Mouse (Mus musculus) common myeloid progenitor, adult 5-6 weeks (primary cell): ENCODE data around the gene Fam171a2. TPM values are rescaled to one million over a fixed set of nuclear protein-coding genes. Genes with fewer than 3 reads are reported as not detected.
"Not testable (repeated sequence)": the region's sequence is repeated elsewhere in the genome, so short reads cannot be mapped to it uniquely, and the experiment has no call there.

Experiments used
- ATAC-seq: replicated peaks from 2 replicates; pipeline ENCODE4 v1.8.0; 2016; ENCODE audit warnings: low read depth, mild to moderate bottlenecking, moderate TSS enrichment, inconsistent platforms; ENCODE audit not compliant: poor library complexity, severe bottlenecking
- total RNA-seq: library from RNA; stranded (forward); fragments of 200-1000, 187-1606 nt; gene quantifications from 2 replicates; pipeline ENCODE4 v1.2.3, GENCODE M21; 2017

The Fam171a2 gene
- total RNA-seq, 1 experiment from 2014 or later, result 11.6 TPM

DNA sequence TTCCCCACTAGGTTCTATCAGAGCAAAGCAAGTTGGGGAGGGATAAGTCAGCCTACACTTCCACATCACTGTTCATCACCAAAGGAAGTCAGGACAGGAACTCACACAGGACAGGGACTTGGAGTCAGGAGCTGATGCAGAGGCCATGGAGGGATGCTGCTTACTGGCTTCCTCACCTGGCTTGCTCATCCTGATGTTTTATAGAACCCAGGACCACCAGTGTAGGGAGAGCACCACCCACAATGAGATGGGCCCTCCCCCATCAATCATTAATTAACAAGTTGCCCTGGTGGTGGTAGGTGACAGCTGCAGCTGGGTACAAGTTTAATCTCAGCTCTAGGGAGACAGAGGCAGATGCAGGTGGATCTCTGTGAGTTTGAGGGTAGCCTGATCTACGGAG is 30.3 kb downstream of the Fam171a2 start:
- no peak for ATAC-seq

DNA sequence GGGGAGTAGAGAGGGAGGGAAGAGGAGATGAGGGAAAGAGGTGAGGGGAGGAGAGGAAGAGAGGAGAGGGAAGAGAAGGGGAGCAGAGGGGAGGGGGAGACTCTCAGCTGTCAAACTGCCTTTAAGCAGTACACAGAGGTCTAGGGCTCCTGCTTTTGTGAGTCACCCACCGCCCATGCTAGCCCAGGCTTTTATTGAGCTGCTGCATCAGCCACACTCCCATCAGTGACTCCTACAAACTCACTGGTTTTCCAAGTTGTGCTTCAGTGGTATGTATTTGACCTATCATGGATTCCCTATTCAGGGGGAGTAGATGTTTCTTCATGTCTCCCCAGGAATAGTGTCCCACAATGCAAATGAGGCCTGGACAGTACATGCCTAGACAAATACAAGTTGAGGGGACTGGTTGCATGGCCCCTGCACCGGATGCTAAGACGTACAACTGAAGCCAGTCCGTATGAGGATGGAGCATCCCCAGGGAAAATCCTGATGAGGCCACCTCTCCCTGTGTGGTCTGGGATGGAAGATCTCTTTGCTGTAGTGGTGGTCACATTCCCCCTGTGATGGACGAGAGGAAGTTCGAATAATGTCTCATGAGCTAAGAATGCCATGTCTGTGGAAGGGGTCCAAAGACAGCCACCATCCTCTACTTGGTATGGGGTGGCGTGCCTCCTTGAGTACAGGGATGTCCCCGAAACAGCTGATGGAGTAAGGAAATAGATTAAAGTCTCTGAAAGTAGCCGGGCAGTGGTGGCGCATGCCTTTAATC is 32.3 kb downstream of the Fam171a2 start:
- ATAC-seq, result no peak

DNA sequence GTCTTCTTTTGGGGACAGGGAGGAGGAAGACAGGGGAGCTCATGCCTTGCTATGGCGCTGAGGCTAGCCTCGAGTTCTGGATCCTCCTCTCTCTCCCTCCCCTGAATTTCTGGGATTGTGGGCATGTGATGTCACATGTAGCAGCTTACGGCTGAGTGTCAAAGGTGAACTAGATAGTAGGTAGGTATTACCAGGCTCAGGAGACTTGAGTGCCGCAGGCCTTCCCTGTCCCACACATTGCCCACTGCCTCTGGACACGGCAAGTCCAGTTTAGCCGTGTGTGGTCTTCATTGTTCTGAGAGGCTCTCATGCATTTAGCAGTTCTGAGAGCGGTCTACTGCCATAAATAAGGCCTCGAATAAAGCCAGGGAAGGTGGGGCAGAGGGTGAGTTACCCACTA is 34.4 kb downstream of the Fam171a2 start:
- ATAC-seq, result no peak

DNA sequence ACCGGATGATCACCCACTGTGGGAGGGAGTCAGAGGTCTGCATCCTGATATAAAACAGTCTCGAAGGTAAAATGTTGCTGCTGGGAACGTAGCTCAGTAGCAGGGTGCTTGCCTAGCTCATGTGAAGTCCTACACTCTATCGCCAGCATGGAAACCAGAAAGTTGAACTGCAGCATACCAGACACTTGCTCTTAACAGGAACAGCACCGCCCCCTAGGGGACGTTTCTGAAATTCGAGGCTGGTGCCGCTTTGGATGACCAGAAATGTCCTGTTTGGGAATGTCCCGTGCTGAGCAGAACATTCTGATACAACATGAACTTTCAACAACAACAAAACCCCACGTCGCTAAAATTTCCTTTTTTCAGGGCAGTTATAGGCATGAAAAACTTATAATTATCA is 35.8 kb downstream of the Fam171a2 start:
- ATAC-seq, result peak; percentile 40

DNA sequence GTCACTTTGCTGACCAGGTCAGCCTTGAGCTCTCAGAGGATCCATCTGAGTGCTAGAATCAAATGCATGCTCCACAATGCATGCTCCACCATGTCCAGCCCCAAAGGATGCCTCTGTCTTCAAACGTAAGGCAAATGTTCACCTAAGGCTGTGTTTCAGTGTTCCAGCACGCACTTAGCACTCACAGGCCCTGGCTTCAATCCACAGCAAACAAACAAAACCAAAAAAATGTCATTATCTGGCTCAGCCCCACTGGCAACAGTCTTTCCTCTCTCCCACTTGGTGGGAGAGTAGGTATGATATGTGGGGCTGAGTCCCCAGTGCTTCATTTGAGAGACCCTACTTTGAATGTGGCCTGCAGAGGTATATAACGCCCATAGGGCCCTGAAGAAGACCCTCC is 36.4 kb downstream of the Fam171a2 start:
- ATAC-seq, result no peak

DNA sequence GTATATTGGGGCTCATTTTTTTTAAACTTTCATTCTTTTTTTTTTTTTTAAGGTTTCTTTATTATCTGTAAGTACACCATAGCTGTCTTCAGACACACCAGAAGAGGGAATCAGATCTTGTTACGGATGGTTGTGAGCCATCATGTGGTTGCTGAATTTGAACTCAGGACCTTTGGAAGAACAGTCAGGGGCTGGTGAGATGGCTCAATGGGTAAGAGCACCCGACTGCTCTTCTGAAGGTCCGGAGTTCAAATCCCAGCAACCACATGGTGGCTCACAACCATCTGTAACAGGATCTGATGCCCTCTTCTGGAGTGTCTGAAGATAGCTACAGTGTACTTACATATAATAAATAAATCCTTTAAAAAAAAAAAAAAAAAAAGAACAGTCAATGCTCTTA is 37.1 kb downstream of the Fam171a2 start:
- not testable (repeated sequence) for ATAC-seq

DNA sequence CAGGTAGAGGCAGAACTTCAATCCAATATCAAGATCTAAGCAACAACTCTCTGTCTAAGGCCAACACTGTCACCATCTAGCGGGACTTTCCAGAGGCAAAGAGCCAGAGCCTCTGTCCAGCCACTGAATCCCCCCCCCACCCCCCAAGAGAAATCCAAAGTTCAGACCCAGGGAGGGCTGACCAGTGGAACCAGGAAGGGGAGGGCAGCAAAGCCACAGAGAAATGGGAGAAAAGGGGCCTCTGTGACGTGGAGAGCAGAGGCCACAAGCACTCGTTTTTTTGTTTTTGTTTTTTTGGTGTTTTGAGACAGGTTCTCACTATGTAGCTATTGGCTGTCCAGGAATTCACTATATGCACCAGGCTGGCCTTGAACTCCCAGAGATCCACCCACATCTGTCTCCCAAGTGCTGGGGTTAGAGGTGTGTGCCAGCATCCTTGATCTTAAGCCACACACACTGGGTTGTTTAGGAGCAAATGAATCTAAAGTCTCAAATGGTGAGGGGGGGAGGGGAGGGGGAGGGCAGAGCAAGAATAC is 37.6 kb downstream of the Fam171a2 start:
- no peak for ATAC-seq

DNA sequence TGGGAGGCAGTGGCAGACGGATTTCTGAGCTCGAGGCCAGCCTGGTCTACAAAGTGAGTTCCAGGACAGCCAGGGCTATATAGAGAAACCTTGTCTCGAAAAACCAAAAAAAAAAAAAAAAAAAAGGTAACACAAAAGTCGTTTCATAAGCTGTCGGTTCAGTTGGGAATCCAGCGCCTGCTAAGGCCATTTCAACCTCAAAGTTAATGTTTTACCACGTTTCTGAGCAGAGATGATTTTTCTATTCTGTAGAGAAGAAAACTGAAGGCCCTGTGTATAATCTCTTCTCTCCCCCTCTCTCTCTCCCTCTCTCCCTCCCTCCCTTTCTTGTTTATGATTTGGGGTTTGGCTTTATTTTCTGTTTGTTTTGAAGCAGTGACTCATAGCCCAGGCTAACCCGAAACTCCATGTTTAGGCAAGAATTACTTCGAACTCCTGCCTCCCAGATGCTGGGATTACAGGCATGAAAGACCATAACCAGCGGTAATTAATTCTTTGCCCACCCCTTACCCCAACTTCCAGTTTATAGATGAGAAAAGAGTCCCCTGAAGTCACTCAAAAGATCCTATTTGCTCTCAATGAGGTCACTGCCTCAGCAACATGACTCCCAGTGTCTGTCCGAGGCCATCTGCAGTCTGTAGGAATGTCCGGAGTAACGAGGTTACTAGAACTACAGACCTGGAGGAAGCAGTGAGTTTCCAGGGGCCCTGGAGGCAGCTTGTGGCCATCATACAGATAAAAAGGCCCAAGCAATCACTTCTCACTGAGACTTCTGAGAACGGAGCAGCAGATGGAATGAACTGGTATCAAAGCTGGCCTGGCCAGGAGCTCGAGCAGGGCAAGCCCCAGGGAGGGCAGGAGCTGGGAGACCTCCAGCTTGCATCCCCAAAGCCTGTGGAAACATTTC is 38.3 kb downstream of the Fam171a2 start:
- no peak for ATAC-seq

DNA sequence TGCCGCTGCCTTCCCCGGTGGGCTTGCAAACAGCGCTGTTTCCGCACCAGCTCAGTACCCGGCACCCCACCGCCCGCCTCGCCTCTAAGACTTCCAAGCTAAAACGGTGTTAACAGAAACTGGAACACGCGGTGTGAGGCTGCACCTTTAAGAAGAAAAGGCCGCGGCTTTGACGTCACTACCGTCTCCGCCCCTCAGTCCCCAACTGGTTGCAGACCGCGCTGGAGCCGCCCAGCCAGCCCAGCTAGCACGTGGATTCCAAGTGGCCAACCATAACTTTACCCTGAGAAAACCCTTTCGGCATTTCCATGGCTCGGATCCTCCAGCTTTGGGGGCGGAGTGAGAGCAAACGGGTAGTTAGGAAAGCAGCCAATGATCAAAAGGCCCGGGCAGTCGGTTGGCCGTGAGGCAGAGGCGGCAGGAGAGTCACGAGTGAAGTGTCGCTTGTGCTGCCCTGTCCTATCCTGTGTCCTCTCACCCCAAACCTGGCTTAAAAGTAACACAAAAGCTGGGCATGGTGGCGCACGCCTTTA is 39.1 kb downstream of the Fam171a2 start:
- peak; percentile 87 for ATAC-seq

DNA sequence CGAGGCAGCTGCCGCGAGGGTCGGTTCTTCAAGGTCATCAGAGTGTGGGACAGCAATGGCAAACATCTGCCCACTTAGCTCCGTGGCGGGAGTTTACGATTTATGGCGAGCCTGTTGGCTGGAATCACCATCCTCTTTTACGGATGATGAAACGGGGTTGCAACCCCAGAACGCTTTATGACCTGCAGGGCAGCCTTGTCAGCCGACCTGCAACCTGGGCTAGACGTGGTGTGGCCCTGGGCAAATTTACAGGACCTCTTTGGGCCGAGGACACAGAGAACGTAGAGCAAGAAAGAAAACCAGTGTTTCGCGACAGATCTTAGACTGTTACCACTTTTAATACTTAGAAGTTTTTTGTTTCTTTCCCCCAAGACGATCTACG is 39.7 kb downstream of the Fam171a2 start, which contains the start of gene Slc25a39:
Slc25a39 (minus strand) TSS at position 113 of the 382 bp plus-strand sequence.
- ATAC-seq, result 0 out of 2 replicates have a peak, but pooled peaks have one; percentile 3

DNA sequence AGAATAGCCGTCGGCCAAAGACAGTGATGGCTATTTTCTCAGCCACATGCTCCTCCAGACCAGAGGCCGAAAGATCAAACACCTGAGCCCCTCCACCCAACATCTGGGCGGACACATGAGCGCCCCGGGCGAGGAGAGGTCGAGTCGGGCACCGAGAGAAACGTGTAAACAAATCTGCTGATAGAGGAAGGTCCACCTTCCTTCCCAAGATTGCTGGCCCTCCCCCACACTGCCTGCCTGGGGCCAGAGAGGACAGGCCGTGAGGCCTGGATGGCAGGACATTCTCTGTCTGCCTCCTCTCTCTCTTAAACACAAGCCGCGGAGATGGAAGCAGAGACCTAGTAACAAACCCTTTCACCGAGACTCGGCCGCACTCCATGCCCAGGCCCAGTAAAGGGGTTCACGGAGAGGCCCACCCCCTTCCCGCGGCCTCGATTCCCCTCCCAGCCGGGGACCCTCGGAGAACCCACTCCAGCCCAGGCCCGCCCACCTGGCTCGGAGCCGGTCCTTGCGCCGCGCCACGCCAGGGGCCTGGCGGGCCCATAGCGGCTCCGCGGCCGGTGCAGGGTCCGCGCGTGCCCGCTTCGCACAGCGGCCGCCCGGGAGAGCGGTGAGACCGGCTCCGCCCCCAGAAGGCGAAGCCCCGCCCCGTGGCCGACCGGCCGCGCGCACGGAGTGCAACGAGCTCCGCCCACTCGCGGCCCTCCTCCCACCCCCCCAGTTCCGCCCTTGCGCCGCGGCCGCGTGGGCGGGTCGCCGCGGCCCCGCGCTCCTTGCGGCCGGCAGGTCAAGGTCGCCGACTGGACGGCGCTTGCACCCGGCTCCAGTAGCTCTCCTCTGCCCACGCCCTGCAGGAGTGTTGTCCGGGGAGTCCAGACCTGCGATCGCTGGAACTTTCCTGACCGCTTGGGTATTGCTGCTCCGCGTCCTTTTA is 40.3 kb downstream of the Fam171a2 start:
- peak; percentile 31 for ATAC-seq

DNA sequence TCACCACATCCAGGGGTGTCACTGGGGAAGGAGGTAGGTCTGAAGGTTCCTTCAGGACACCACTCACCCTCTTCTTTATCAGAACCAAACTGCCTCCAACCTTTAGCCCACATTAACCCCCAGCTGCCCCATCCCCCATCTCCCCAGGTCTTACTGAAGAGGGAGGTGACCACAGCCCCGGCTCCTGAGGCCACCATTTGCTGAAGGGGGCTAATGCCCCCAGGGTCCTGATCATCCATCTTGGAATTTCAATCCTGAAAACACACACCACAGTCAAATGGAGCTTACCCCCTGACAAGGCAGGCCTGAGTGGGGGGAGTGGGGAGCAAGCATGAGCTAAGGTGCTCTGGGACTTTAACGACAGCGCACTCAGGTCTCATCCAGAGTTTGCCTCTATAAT is 41.1 kb downstream of the Fam171a2 start:
- ATAC-seq, result no peak

DNA sequence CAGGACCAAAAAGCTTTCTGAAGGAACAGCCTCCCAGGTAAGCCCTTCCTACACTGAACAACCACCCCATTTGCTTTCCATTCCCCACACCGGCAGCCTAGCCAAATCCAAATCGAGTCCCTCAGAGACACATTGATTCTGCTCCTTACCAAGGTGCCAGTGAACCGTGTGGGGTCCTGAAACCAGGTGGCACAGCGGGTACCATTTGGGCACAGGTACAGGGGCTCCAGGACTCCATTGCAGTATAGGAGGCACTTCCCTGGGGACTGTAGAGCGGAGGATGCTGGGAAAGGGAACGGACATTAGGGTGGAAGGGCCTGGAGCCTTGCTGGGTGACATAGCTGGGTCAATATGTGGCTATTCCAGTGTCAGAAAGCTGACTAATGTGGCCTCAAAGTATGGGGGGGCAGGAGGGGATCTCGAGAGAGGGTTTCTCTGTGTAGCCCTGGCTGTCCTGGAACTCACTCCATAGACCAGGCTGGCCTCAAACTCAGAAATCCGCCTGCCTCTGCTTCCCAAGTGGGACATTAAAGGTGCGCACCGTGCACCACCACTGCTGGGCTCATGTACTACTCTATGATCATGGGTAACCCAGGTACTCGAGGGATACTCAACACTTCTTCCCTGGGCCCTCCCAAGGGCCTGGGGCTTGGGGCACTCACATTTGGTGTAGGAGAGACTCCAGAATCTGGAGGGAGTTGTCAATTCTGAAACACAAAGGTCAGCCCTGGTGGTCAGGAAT is 41.8 kb downstream of the Fam171a2 start:
- ATAC-seq, result no peak

DNA sequence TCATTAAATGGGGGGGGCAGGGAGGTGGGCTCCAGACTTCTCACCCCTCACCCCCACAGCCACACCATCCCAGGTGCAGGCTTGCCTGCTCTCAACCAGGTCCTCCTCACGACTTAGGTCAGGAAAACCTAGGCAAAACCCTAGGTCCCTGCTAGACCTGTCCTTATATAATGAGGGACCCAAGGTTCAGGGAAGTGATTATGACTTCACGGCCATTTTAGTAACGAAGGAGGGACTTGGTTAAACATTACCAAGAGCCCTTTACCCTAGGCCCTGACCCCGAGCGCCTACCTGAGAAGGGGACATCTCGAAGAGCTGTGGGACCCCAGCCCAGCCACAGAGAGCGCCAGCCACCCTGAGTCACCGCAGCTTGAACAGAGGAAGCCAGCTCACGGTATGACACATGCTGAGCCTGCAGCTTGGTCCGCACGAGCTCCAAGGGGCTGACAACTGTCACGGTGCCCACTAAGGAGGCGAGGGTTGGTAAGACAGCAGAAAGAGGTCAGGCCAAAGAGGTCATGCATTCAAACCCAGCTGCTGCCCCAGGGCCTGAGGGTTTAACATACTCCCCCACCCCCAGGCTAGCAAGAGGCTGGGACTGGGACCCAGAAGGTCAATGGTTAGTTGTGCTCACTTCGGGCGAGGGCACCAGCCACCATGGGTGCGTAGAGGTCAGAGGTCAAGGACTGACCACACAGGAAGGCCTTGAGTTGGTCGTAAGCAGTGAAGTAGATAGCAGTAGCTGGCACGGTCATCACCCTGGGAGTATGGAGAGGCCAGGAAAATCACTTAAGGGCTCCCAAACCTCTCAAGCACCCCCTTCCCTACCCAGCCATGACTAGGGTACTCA is 43.1 kb downstream of the Fam171a2 start:
- no peak for ATAC-seq

DNA sequence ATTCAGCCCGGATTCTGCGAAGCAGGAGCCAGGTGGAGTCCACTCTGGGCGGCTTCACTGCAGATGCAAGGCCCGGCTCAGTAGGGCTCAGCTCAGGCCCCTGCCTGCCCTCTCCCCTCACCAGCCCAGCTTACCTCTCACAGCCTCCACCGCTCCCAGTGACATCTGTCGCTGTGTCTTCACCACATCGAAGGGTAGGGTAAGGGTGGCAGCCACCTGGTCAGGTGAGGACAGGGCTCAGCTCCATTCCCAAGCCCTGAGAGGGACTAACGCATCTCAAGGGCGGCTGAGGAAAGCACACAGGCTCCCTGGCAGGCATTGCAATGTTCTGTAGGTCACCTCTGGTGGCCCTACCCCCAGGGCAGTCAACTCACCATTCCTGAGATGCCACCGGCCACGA is 43.8 kb downstream of the Fam171a2 start:
- no peak for ATAC-seq

DNA sequence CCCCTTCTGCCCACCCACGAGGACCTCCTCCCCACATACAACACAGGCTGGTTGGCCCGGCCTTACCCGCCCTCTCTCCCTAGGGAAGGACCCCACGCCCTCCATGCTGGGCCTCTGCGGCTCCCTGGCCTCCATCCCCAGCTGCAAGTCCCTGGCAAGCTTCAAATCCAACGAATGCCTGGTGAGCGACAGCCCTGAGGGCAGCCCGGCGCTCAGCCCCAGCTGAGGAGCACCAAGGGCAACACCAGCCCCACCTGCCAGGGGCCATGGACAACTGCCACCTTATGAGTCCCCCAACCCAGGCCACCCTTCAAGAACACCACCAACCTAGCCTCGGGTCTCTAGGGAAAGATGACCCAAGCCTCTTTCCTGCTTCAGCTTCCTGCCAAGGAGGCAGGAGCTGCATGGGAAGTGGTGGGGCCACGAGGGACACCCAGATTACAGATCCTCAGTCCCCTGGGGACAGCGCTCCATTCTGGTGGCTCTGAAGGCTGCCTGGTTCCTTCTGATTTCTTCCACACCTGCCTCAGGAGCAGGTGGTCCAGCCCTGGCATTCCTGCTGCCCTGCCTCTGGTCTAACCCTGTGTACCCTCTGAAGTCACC is 45.5 kb downstream of the Fam171a2 start:
- no peak for ATAC-seq

DNA sequence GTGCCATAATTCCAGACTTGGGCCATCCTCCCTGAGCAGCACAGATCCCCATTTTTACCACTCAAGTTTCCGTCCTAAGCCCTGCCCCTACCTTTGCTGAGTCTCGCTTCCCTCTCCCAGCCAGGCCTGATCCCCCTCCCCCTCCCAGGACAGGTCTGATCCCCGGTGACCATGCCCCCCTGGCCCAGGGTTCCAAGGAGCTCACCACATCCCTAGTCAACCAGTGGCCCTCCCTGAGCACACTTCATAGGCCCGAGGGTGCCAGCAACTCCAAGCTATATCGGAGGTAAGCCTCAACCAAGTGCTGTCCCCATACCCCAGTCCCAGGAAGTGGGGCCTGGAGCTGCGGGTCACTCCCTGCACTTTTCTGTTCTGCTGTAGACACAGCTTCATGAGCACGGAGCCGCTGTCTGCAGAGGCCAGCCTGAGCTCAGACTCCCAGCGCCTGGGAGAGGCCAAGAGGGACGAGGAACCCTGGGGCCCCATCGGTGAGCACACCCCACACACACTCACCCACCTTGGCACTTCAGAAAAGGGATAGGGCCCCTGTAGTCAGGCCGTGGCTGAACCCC is 46.9 kb downstream of the Fam171a2 start:
- ATAC-seq, result no peak
